Mouse (Mus musculus): ENCODE measurements around the gene Olfr313. TPM values are rescaled to one million over a fixed set of nuclear protein-coding genes. Genes with fewer than 3 reads are reported as not detected.
"Not testable (repeated sequence)": the region's sequence is repeated elsewhere in the genome, so short reads cannot be mapped to it uniquely, and the experiment has no call there.

Olfr313 gene
- not detected in 2 replicates for polyA plus RNA-seq (2015; fragmentation: Nextera tagmentation; extraction: Ambion mirVana)

- H3K9ac ChIP-seq (ENCODE audit: low read depth, low read length); ATAC-seq (ENCODE audit: low read depth); H3K9me3 ChIP-seq (replicated peaks; ENCODE audit: control insufficient read depth, low read length); H3K36me3 ChIP-seq (ENCODE audit: control insufficient read depth, insufficient read depth); H3K27ac ChIP-seq (ENCODE audit: low read length); H3K4me2 ChIP-seq (ENCODE audit: low read depth, low read length); H3K27me3 ChIP-seq (ENCODE audit: control insufficient read depth, insufficient read depth, low read depth, low read length); H3K4me1 ChIP-seq (ENCODE audit: control insufficient read depth, low read depth, low read length); H3K4me3 ChIP-seq (ENCODE audit: low read depth, low read length): not testable (repeated sequence)
- 29% methylated on average over 1 of the region's 1 CpGs for WGBS (ENCODE audit: insufficient replicate concordance)
These were observed at the start of gene Olfr313 for GRCm38 (mm10) chr11:58814700-58815099. Olfr313 (plus strand) TSS chr11:58815000.

GRCm38 (mm10) chr11:58772888-58773287, 41.9 kb upstream of the Olfr313 start, which contains the start of gene Olfr315:
Olfr315 (plus strand) TSS chr11:58773188.
- no peak within 1 kb of the TSS for H3K4me3 ChIP-seq (ENCODE audit: low read depth, low read length)
- no peaks in the 10 kb centered on the region for H3K27me3 ChIP-seq (ENCODE audit: control insufficient read depth, insufficient read depth, low read depth, low read length)
- no peak within 1 kb of the TSS for H3K4me2 ChIP-seq (ENCODE audit: low read depth, low read length)
- no peak within 1 kb of the TSS for H3K27ac ChIP-seq (ENCODE audit: low read length)
- no peaks in the 10 kb centered on the region for H3K9me3 ChIP-seq (replicated peaks; ENCODE audit: control insufficient read depth, low read length)
- H3K9ac ChIP-seq (ENCODE audit: low read depth, low read length), result no peak within 1 kb of the TSS
- H3K4me1 ChIP-seq (ENCODE audit: control insufficient read depth, low read depth, low read length), result no peaks in the 10 kb centered on the region
- no peak for ATAC-seq (ENCODE audit: low read depth)
- no peaks in the 10 kb centered on the region for H3K36me3 ChIP-seq (ENCODE audit: control insufficient read depth, insufficient read depth)

GRCm38 (mm10) chr11:58782480-58783089, 32.2 kb upstream of the Olfr313 start, which contains the start of gene Olfr314:
Olfr314 (plus strand) TSS chr11:58782952.
- WGBS (ENCODE audit: insufficient replicate concordance), result 51% methylated on average over 6 of the region's 6 CpGs
- Histone ChIP-seq H3K9me3 (replicated peaks; ENCODE audit: control insufficient read depth, low read length) (no peaks in the 10 kb centered on the region), H3K27ac (ENCODE audit: low read length) (no peak within 1 kb of the TSS), H3K27me3 (ENCODE audit: control insufficient read depth, insufficient read depth, low read depth, low read length) (no peaks in the 10 kb centered on the region), H3K36me3 (ENCODE audit: control insufficient read depth, insufficient read depth) (no peaks in the 10 kb centered on the region), H3K4me2 (ENCODE audit: low read depth, low read length) (no peak within 1 kb of the TSS), H3K4me1 (ENCODE audit: control insufficient read depth, low read depth, low read length) (no peaks in the 10 kb centered on the region), H3K9ac (ENCODE audit: low read depth, low read length) (no peak within 1 kb of the TSS), H3K4me3 (ENCODE audit: low read depth, low read length) (no peak within 1 kb of the TSS)
- ATAC-seq (ENCODE audit: low read depth), result no peak

GRCm38 (mm10) chr11:58784182-58784581, 30.6 kb upstream of the Olfr313 start:
- WGBS (ENCODE audit: insufficient replicate concordance), result 81% methylated on average over 2 of the region's 2 CpGs
- no peak for ATAC-seq (ENCODE audit: low read depth)
- no peaks in the 10 kb centered on the region for H3K4me1 ChIP-seq (ENCODE audit: control insufficient read depth, low read depth, low read length)
- H3K9ac ChIP-seq (ENCODE audit: low read depth, low read length), result no peak overlapping the region
- H3K9me3 ChIP-seq (replicated peaks; ENCODE audit: control insufficient read depth, low read length), result no peaks in the 10 kb centered on the region
- H3K36me3 ChIP-seq (ENCODE audit: control insufficient read depth, insufficient read depth), result no peaks in the 10 kb centered on the region
- no peak overlapping the region for H3K4me2 ChIP-seq (ENCODE audit: low read depth, low read length)
- no peak overlapping the region for H3K4me3 ChIP-seq (ENCODE audit: low read depth, low read length)
- no peak overlapping the region for H3K27ac ChIP-seq (ENCODE audit: low read length)
- no peaks in the 10 kb centered on the region for H3K27me3 ChIP-seq (ENCODE audit: control insufficient read depth, insufficient read depth, low read depth, low read length)

GRCm38 (mm10) chr11:58787651-58788050, 27.1 kb upstream of the Olfr313 start:
- no peak for ATAC-seq (ENCODE audit: low read depth)

GRCm38 (mm10) chr11:58788346-58788745, 26.5 kb upstream of the Olfr313 start:
- ATAC-seq (ENCODE audit: low read depth), result no peak
- Histone ChIP-seq H3K27ac (ENCODE audit: low read length) (no peak overlapping the region), H3K27me3 (ENCODE audit: control insufficient read depth, insufficient read depth, low read depth, low read length) (no peaks in the 10 kb centered on the region), H3K9ac (ENCODE audit: low read depth, low read length) (no peak overlapping the region), H3K36me3 (ENCODE audit: control insufficient read depth, insufficient read depth) (no peaks in the 10 kb centered on the region), H3K4me3 (ENCODE audit: low read depth, low read length) (no peak overlapping the region), H3K4me2 (ENCODE audit: low read depth, low read length) (no peak overlapping the region), H3K4me1 (ENCODE audit: control insufficient read depth, low read depth, low read length) (no peaks in the 10 kb centered on the region), H3K9me3 (replicated peaks; ENCODE audit: control insufficient read depth, low read length) (no peaks in the 10 kb centered on the region)
- WGBS (ENCODE audit: insufficient replicate concordance), result 46% methylated on average over 8 of the region's 8 CpGs

More at GRCm38 (mm10) chr11:58787651-58788050, 27.1 kb upstream of the Olfr313 start:
- Histone ChIP-seq H3K27ac (ENCODE audit: low read length) (no peak overlapping the region), H3K4me1 (ENCODE audit: control insufficient read depth, low read depth, low read length) (no peaks in the 10 kb centered on the region), H3K4me2 (ENCODE audit: low read depth, low read length) (no peak overlapping the region), H3K9me3 (replicated peaks; ENCODE audit: control insufficient read depth, low read length) (no peaks in the 10 kb centered on the region), H3K36me3 (ENCODE audit: control insufficient read depth, insufficient read depth) (no peaks in the 10 kb centered on the region), H3K4me3 (ENCODE audit: low read depth, low read length) (no peak overlapping the region), H3K27me3 (ENCODE audit: control insufficient read depth, insufficient read depth, low read depth, low read length) (no peaks in the 10 kb centered on the region), H3K9ac (ENCODE audit: low read depth, low read length) (no peak overlapping the region)
- WGBS (ENCODE audit: insufficient replicate concordance), result 64% methylated on average over 10 of the region's 10 CpGs

GRCm38 (mm10) chr11:58789532-58789931, 25.3 kb upstream of the Olfr313 start:
- H3K27ac ChIP-seq (ENCODE audit: low read length), result no peak overlapping the region
- WGBS (ENCODE audit: insufficient replicate concordance), result 29% methylated on average over 3 of the region's 3 CpGs

GRCm38 (mm10) chr11:58790053-58790452, 24.7 kb upstream of the Olfr313 start:
- no peak overlapping the region for H3K4me2 ChIP-seq (ENCODE audit: low read depth, low read length)
- H3K9ac ChIP-seq (ENCODE audit: low read depth, low read length), result no peak overlapping the region
- H3K27ac ChIP-seq (ENCODE audit: low read length), result no peak overlapping the region
- ATAC-seq (ENCODE audit: low read depth), result no peak
- H3K27me3 ChIP-seq (ENCODE audit: control insufficient read depth, insufficient read depth, low read depth, low read length), result no peaks in the 10 kb centered on the region
- H3K9me3 ChIP-seq (replicated peaks; ENCODE audit: control insufficient read depth, low read length), result no peaks in the 10 kb centered on the region
- 21% methylated on average over 2 of the region's 2 CpGs for WGBS (ENCODE audit: insufficient replicate concordance)
- no peaks in the 10 kb centered on the region for H3K4me1 ChIP-seq (ENCODE audit: control insufficient read depth, low read depth, low read length)
- H3K4me3 ChIP-seq (ENCODE audit: low read depth, low read length), result no peak overlapping the region
- no peaks in the 10 kb centered on the region for H3K36me3 ChIP-seq (ENCODE audit: control insufficient read depth, insufficient read depth)

More at GRCm38 (mm10) chr11:58789532-58789931, 25.3 kb upstream of the Olfr313 start:
- no peak for ATAC-seq (ENCODE audit: low read depth)
- H3K4me2 ChIP-seq (ENCODE audit: low read depth, low read length), result no peak overlapping the region
- no peaks in the 10 kb centered on the region for H3K27me3 ChIP-seq (ENCODE audit: control insufficient read depth, insufficient read depth, low read depth, low read length)
- no peaks in the 10 kb centered on the region for H3K9me3 ChIP-seq (replicated peaks; ENCODE audit: control insufficient read depth, low read length)
- H3K36me3 ChIP-seq (ENCODE audit: control insufficient read depth, insufficient read depth), result no peaks in the 10 kb centered on the region
- H3K4me1 ChIP-seq (ENCODE audit: control insufficient read depth, low read depth, low read length), result no peaks in the 10 kb centered on the region
- H3K4me3 ChIP-seq (ENCODE audit: low read depth, low read length), result no peak overlapping the region
- H3K9ac ChIP-seq (ENCODE audit: low read depth, low read length), result no peak overlapping the region

- Histone ChIP-seq H3K27me3 (ENCODE audit: control insufficient read depth, insufficient read depth, low read depth, low read length) (no peaks in the 10 kb centered on the region), H3K27ac (ENCODE audit: low read length) (no peak overlapping the region), H3K4me2 (ENCODE audit: low read depth, low read length) (no peak overlapping the region), H3K9ac (ENCODE audit: low read depth, low read length) (no peak overlapping the region), H3K4me1 (ENCODE audit: control insufficient read depth, low read depth, low read length) (no peaks in the 10 kb centered on the region), H3K4me3 (ENCODE audit: low read depth, low read length) (no peak overlapping the region), H3K36me3 (ENCODE audit: control insufficient read depth, insufficient read depth) (no peaks in the 10 kb centered on the region), H3K9me3 (replicated peaks; ENCODE audit: control insufficient read depth, low read length) (no peaks in the 10 kb centered on the region)
- ATAC-seq (ENCODE audit: low read depth), result no peak
- 38% methylated on average over 6 of the region's 6 CpGs for WGBS (ENCODE audit: insufficient replicate concordance)
These were observed 24.2 kb upstream of the Olfr313 start for GRCm38 (mm10) chr11:58790646-58791045.

Data from liver, embryonic 16.5 days (tissue).